Mouse (Mus musculus) urinary bladder, adult 2 months (tissue): ENCODE data around the gene Kif1c. TPM values are rescaled to one million over a fixed set of nuclear protein-coding genes. Genes with fewer than 3 reads are reported as not detected.
A peak's percentile ranks its signal among the peaks of the same experiment; 100 is the strongest.

Source experiments
- DNase-seq: peaks from one replicate; pipeline ENCODE4 v3.0.0; 2022; ENCODE audit warnings: low spot score
- polyA plus RNA-seq: library from polyadenylated mRNA; depleted of rRNA; stranded (reverse); fragments of >200 nt; gene quantifications from 2 replicates; pipeline ENCODE4 v1.2.3, GENCODE M21; 2012; rRNA removed

Gene Kif1c
- polyA plus RNA-seq, result 77.5 and 105 TPM in 2 replicates

- DNase-seq, result peak; percentile 96
Measured at GRCm38 (mm10) chr11:70699722-70700556, at the start of gene Kif1c, which contains the start of gene Inca1. Kif1c (plus strand) TSS chr11:70700548. Inca1 (minus strand) TSS chr11:70700155.

GRCm38 (mm10) chr11:70651391-70651790 lies 49.0 kb upstream of the Kif1c start:
- DNase-seq, result no peak

GRCm38 (mm10) chr11:70652029-70652883 lies 48.1 kb upstream of the Kif1c start:
- no peak for DNase-seq

GRCm38 (mm10) chr11:70652884-70653344 lies 47.4 kb upstream of the Kif1c start:
- DNase-seq, result no peak

- DNase-seq, result peak; percentile 67
Measured at GRCm38 (mm10) chr11:70653345-70654197, 46.8 kb upstream of the Kif1c start.

- DNase-seq, result peak; percentile 71
Measured at GRCm38 (mm10) chr11:70654198-70654922, 46.0 kb upstream of the Kif1c start, which contains the start of gene Pfn1. Pfn1 (minus strand) TSS chr11:70654644.

- peak; percentile 82 for DNase-seq
Measured at GRCm38 (mm10) chr11:70654923-70655570, 45.3 kb upstream of the Kif1c start.

- DNase-seq, result peak; percentile 79
Measured at GRCm38 (mm10) chr11:70655571-70656455, 44.5 kb upstream of the Kif1c start.

GRCm38 (mm10) chr11:70656456-70656927 lies 43.9 kb upstream of the Kif1c start:
- DNase-seq, result no peak

GRCm38 (mm10) chr11:70656964-70657363 lies 43.4 kb upstream of the Kif1c start, which contains the start of gene Eno3:
Eno3 (plus strand) TSS chr11:70657202.
- DNase-seq, result no peak

- no peak for DNase-seq
Measured at GRCm38 (mm10) chr11:70657573-70657972, 42.8 kb upstream of the Kif1c start.

GRCm38 (mm10) chr11:70657991-70658390 lies 42.4 kb upstream of the Kif1c start:
- DNase-seq, result no peak

GRCm38 (mm10) chr11:70658521-70658920 lies 41.8 kb upstream of the Kif1c start:
- no peak for DNase-seq

GRCm38 (mm10) chr11:70658942-70659341 lies 41.4 kb upstream of the Kif1c start:
- no peak for DNase-seq

GRCm38 (mm10) chr11:70660571-70660970 lies 39.8 kb upstream of the Kif1c start:
- no peak for DNase-seq

GRCm38 (mm10) chr11:70663101-70663500 lies 37.2 kb upstream of the Kif1c start:
- DNase-seq, result no peak

- DNase-seq, result no peak
Measured at GRCm38 (mm10) chr11:70663957-70664356, 36.4 kb upstream of the Kif1c start.

- no peak for DNase-seq
Measured at GRCm38 (mm10) chr11:70664741-70665140, 35.6 kb upstream of the Kif1c start.

GRCm38 (mm10) chr11:70666687-70667086 lies 33.7 kb upstream of the Kif1c start:
- DNase-seq, result no peak
